Mouse (Mus musculus) MEL (cell line): ENCODE results near the gene Usp45. TPM values are rescaled to one million over a fixed set of nuclear protein-coding genes. Genes with fewer than 3 reads are reported as not detected.
A peak's percentile ranks its signal among the peaks of the same experiment; 100 is the strongest.

Source experiments
- DNase-seq: peaks from one replicate; pipeline ENCODE4 v3.0.0; 2011; ENCODE audit warnings: low read depth, low spot score
- H3K27ac ChIP-seq: 2 replicates; pipeline ENCODE4 v1.5.1; 2012; ENCODE audit warnings: low read depth, mild to moderate bottlenecking, control low read depth, low read length, moderate library complexity; ENCODE audit not compliant: control insufficient read depth
- H3K27me3 ChIP-seq, 2 experiments: fragments of 150-350 bp in 1 of 2; sonication (generic) in 1 of 2; 2 replicates each; pipeline ENCODE4 v1.6.1; 2012; ENCODE audit warnings: low read length in 2 of 2, mild to moderate bottlenecking in 2 of 2, improper control_type of control experiment in 1 of 2, moderate library complexity in 1 of 2; ENCODE audit not compliant: insufficient read depth in 2 of 2, control insufficient read depth in 1 of 2
- H3K36me3 ChIP-seq, 2 experiments: 2 replicates each; pipeline ENCODE4 v1.6.1; 2012 to 2014; ENCODE audit warnings: low read length in 2 of 2, improper control_type of control experiment in 1 of 2, inconsistent platforms in 1 of 2, mild to moderate bottlenecking in 1 of 2; ENCODE audit not compliant: insufficient read depth in 2 of 2, control insufficient read depth in 1 of 2
- H3K4me1 ChIP-seq, 2 experiments: fragments of 150-350 bp in 1 of 2; sonication (generic) in 1 of 2; 2 replicates each; pipeline ENCODE4 v1.6.1; 2012; ENCODE audit warnings: low read length in 2 of 2, improper control_type of control experiment in 1 of 2, mild to moderate bottlenecking in 1 of 2; ENCODE audit not compliant: insufficient read depth in 2 of 2, control insufficient read depth in 1 of 2
- H3K4me3 ChIP-seq, 2 experiments: fragments of 150-350 bp in 1 of 2; sonication (generic) in 1 of 2; 2 replicates each; pipeline ENCODE4 v1.5.1; 2012; ENCODE audit warnings: low read depth in 2 of 2, low read length in 2 of 2, mild to moderate bottlenecking in 2 of 2, moderate library complexity in 2 of 2, control low read depth in 1 of 2, improper control_type of control experiment in 1 of 2; ENCODE audit not compliant: control insufficient read depth in 1 of 2, insufficient read depth in 1 of 2
- H3K79me2 ChIP-seq: 2 replicates; pipeline ENCODE4 v1.6.1; 2012; ENCODE audit warnings: mild to moderate bottlenecking, low read length, moderate library complexity; ENCODE audit not compliant: control insufficient read depth, poor library complexity, insufficient read depth
- H3K9ac ChIP-seq: 2 replicates; pipeline ENCODE4 v1.6.1; 2012; ENCODE audit warnings: low read depth, mild to moderate bottlenecking, control low read depth, low read length, moderate library complexity; ENCODE audit not compliant: control insufficient read depth, poor library complexity, severe bottlenecking
- H3K9me3 ChIP-seq: fragments of 150-350 bp; sonication (generic); replicated peaks from 2 replicates; pipeline ENCODE4 v1.6.1; 2012; ENCODE audit warnings: mild to moderate bottlenecking, low read length, improper control_type of control experiment, moderate library complexity; ENCODE audit not compliant: insufficient read depth
- BHLHE40 ChIP-seq: IDR thresholded peaks from 2 replicates; pipeline ENCODE4 v1.6.1; 2012; ENCODE audit warnings: low read depth, mild to moderate bottlenecking, inconsistent platforms, low read length, improper control_type of control experiment, borderline replicate concordance
- CHD1 ChIP-seq: IDR thresholded peaks from 2 replicates; pipeline ENCODE4 v1.6.1; 2012; ENCODE audit warnings: low read depth, mild to moderate bottlenecking, inconsistent platforms, low read length, improper control_type of control experiment
- CTCF ChIP-seq, 3 experiments: IDR thresholded peaks in 2 of 3; conservative IDR thresholded peaks in 1 of 3; 2 replicates each; pipeline ENCODE4 v1.5.1; 2011 to 2012; ENCODE audit warnings: low read length in 3 of 3, low read depth in 2 of 3, mild to moderate bottlenecking in 2 of 3, improper control_type of control experiment in 1 of 3, inconsistent platforms in 1 of 3, mixed read lengths in 1 of 3, moderate library complexity in 1 of 3; ENCODE audit not compliant: control insufficient read depth in 1 of 3, insufficient read depth in 1 of 3, poor library complexity in 1 of 3, severe bottlenecking in 1 of 3
- ELF1 ChIP-seq: IDR thresholded peaks from 2 replicates; pipeline ENCODE4 v1.6.1; 2014; ENCODE audit warnings: low read depth, mild to moderate bottlenecking, inconsistent platforms, low read length, improper control_type of control experiment, moderate library complexity
- EP300 ChIP-seq, 2 experiments: IDR thresholded peaks; 2 replicates each; pipeline ENCODE4 v1.6.1; 2011; ENCODE audit warnings: improper control_type of control experiment in 2 of 2, low read length in 2 of 2, low read depth in 1 of 2, mild to moderate bottlenecking in 1 of 2
- ETS1 ChIP-seq: IDR thresholded peaks from 2 replicates; pipeline ENCODE4 v1.6.1; 2012; ENCODE audit warnings: low read depth, mild to moderate bottlenecking, inconsistent platforms, low read length, improper control_type of control experiment, moderate library complexity
- GATA1 ChIP-seq: IDR thresholded peaks from 2 replicates; pipeline ENCODE4 v1.6.1; 2011; ENCODE audit warnings: low read depth, low read length, improper control_type of control experiment
- HCFC1 ChIP-seq: IDR thresholded peaks from 2 replicates; pipeline ENCODE4 v1.6.1; 2012; ENCODE audit warnings: low read depth, mild to moderate bottlenecking, inconsistent platforms, low read length, improper control_type of control experiment, moderate library complexity
- KAT2A ChIP-seq: conservative IDR thresholded peaks from 2 replicates; pipeline ENCODE4 v1.6.1; 2012; ENCODE audit warnings: low read depth, low read length, improper control_type of control experiment, inconsistent platforms
- MAFK ChIP-seq: IDR thresholded peaks from 2 replicates; pipeline ENCODE4 v1.6.1; 2011; ENCODE audit warnings: low read depth, mild to moderate bottlenecking, low read length, improper control_type of control experiment, borderline replicate concordance
- MAX ChIP-seq: IDR thresholded peaks from 2 replicates; pipeline ENCODE4 v1.6.1; 2011; ENCODE audit warnings: low read length, improper control_type of control experiment
- MAZ ChIP-seq: IDR thresholded peaks from 2 replicates; pipeline ENCODE4 v1.6.1; 2012; ENCODE audit warnings: low read depth, mild to moderate bottlenecking, inconsistent platforms, low read length, improper control_type of control experiment
- MEF2A ChIP-seq: IDR thresholded peaks from 2 replicates; pipeline ENCODE4 v1.6.1; 2014; ENCODE audit warnings: low read depth, mild to moderate bottlenecking, inconsistent platforms, low read length, improper control_type of control experiment; ENCODE audit not compliant: poor library complexity, insufficient replicate concordance, severe bottlenecking; ENCODE audit errors: extremely low read depth
- MXI1 ChIP-seq: IDR thresholded peaks from 2 replicates; pipeline ENCODE4 v1.6.1; 2011; ENCODE audit warnings: mild to moderate bottlenecking, low read depth, low read length, improper control_type of control experiment
- MYB ChIP-seq: IDR thresholded peaks from 2 replicates; pipeline ENCODE4 v1.6.1; 2011; ENCODE audit warnings: mild to moderate bottlenecking, low read depth, low read length, improper control_type of control experiment
- NELFE ChIP-seq: IDR thresholded peaks from 2 replicates; pipeline ENCODE4 v1.6.1; 2011; ENCODE audit warnings: low read depth, low read length, improper control_type of control experiment
- NRF1 ChIP-seq: IDR thresholded peaks from 2 replicates; pipeline ENCODE4 v1.6.1; 2014; ENCODE audit warnings: low read depth, mild to moderate bottlenecking, inconsistent platforms, low read length, improper control_type of control experiment, moderate library complexity; ENCODE audit not compliant: poor library complexity, insufficient read depth, severe bottlenecking
- POLR2A ChIP-seq, 2 experiments: IDR thresholded peaks; 2 replicates each; pipeline ENCODE4 v1.6.1; 2011 to 2012; ENCODE audit warnings: low read length in 2 of 2, mild to moderate bottlenecking in 2 of 2, control low read depth in 1 of 2, improper control_type of control experiment in 1 of 2, low read depth in 1 of 2, moderate library complexity in 1 of 2; ENCODE audit not compliant: control insufficient read depth in 1 of 2, insufficient read depth in 1 of 2, poor library complexity in 1 of 2
- POLR2AphosphoS2 ChIP-seq: IDR thresholded peaks from 2 replicates; pipeline ENCODE4 v1.6.1; 2011; ENCODE audit warnings: low read length, improper control_type of control experiment
- RAD21 ChIP-seq: IDR thresholded peaks from 2 replicates; pipeline ENCODE4 v1.6.1; 2011; ENCODE audit warnings: mild to moderate bottlenecking, low read depth, low read length, improper control_type of control experiment
- RCOR1 ChIP-seq: IDR thresholded peaks from 2 replicates; pipeline ENCODE4 v1.6.1; 2012; ENCODE audit warnings: low read depth, mild to moderate bottlenecking, inconsistent platforms, low read length, improper control_type of control experiment
- SIN3A ChIP-seq: IDR thresholded peaks from 2 replicates; pipeline ENCODE4 v1.6.1; 2012; ENCODE audit warnings: low read length, improper control_type of control experiment, inconsistent platforms
- TAL1 ChIP-seq: IDR thresholded peaks from 2 replicates; pipeline ENCODE4 v1.6.1; 2012; ENCODE audit warnings: mild to moderate bottlenecking, inconsistent platforms, low read length, moderate library complexity, mixed read lengths
- TCF12 ChIP-seq: IDR thresholded peaks from 2 replicates; pipeline ENCODE4 v1.6.1; 2014; ENCODE audit warnings: low read depth, mild to moderate bottlenecking, inconsistent platforms, low read length, improper control_type of control experiment, moderate library complexity
- USF1 ChIP-seq: IDR thresholded peaks from 2 replicates; pipeline ENCODE4 v1.6.1; 2014; ENCODE audit warnings: low read depth, mild to moderate bottlenecking, inconsistent platforms, low read length, improper control_type of control experiment, moderate library complexity
- USF2 ChIP-seq, 2 experiments: IDR thresholded peaks; 2 replicates each; pipeline ENCODE4 v1.6.1; 2011 to 2012; ENCODE audit warnings: improper control_type of control experiment in 2 of 2, low read length in 2 of 2, borderline replicate concordance in 1 of 2, inconsistent platforms in 1 of 2, low read depth in 1 of 2, mild to moderate bottlenecking in 1 of 2; ENCODE audit not compliant: insufficient read depth in 1 of 2
- ZKSCAN1 ChIP-seq: IDR thresholded peaks from 2 replicates; pipeline ENCODE4 v1.6.1; 2012; ENCODE audit warnings: low read depth, mild to moderate bottlenecking, inconsistent platforms, low read length, improper control_type of control experiment, moderate library complexity
- ZMIZ1 ChIP-seq: IDR thresholded peaks from 2 replicates; pipeline ENCODE4 v1.6.1; 2012; ENCODE audit warnings: low read depth, mild to moderate bottlenecking, inconsistent platforms, low read length, improper control_type of control experiment, moderate library complexity
- ZNF384 ChIP-seq: IDR thresholded peaks from 2 replicates; pipeline ENCODE4 v1.6.1; 2012; ENCODE audit warnings: low read depth, mild to moderate bottlenecking, inconsistent platforms, low read length, improper control_type of control experiment
- polyA plus RNA-seq, 2 experiments: library from polyadenylated mRNA; stranded (reverse) in 1 of 2; unstranded in 1 of 2; fragments of >175 nt in 1 of 2; fragments of >200 nt in 1 of 2; gene quantifications; 2 replicates each; pipeline versions ENCODE4 v1.2.1 to v1.2.4; 2012; ENCODE audit warnings: low replicate concordance in 2 of 2, low read depth in 1 of 2; ENCODE audit not compliant: insufficient read length in 2 of 2, insufficient read depth in 1 of 2, missing spikeins in 1 of 2
- total RNA-seq: library from RNA; depleted of rRNA; stranded (reverse); fragments of 300-350 nt; gene quantifications from 2 replicates; pipeline ENCODE4 v1.2.3, GENCODE M21; 2012

Usp45 gene
- total and polyA plus RNA-seq, 3 experiments: 6.4 to 8.2 TPM; not detected in 1

- 0 out of 2 replicates have a peak, but pooled peaks have one; percentile 8 for TF ChIP-seq ETS1
- TF ChIP-seq MAX: 0 out of 2 replicates have a peak, but pooled peaks have one; percentile 56
- TF ChIP-seq MXI1: no peak; the same call in 1 of the 2 replicates
- TF ChIP-seq NELFE: peak; percentile 80
- TF ChIP-seq USF2 (IDR thresholded peaks at IDR 0.05; ENCODE audit: borderline replicate concordance in 1 of 2, insufficient read depth in 1 of 2, low read depth in 1 of 2, low read length in 2 of 2): no peak
- TF ChIP-seq ZNF384: no peak
- 0 out of 2 replicates have a peak, but pooled peaks have one; percentile 17 for TF ChIP-seq MAFK
- peak; percentile 83 for TF ChIP-seq ZMIZ1
- peak; percentile 63 for TF ChIP-seq SIN3A
- peak; percentile 80; the same call in 1 of the 2 replicates for TF ChIP-seq POLR2AphosphoS2
- TF ChIP-seq NRF1: peak; percentile 79
- TF ChIP-seq HCFC1: peak; percentile 64
- no peak for TF ChIP-seq CHD1
- peak; percentile 85 for TF ChIP-seq MAZ
- no peak for TF ChIP-seq EP300 (IDR thresholded peaks at IDR 0.05; ENCODE audit: low read depth in 1 of 2, low read length in 2 of 2)
- no peak for TF ChIP-seq MYB
- TF ChIP-seq RAD21: no peak
- TF ChIP-seq TAL1: no peak
- no peak for TF ChIP-seq GATA1
- no peak for TF ChIP-seq BHLHE40
- TF ChIP-seq KAT2A: no peak
- 0 out of 2 replicates have a peak, but pooled peaks have one; percentile 30 for TF ChIP-seq TCF12
- 0 out of 2 replicates have a peak, but pooled peaks have one; percentile 19 for TF ChIP-seq RCOR1
- TF ChIP-seq USF1: no peak
- no peak for TF ChIP-seq ELF1
- TF ChIP-seq CTCF (IDR thresholded peaks at IDR 0.05 in 2 of 3, conservative IDR thresholded peaks at IDR 0.05 in 1 of 3; ENCODE audit: control insufficient read depth in 1 of 3, insufficient read depth in 1 of 3, low read depth in 2 of 3, low read length in 3 of 3, poor library complexity in 1 of 3, severe bottlenecking in 1 of 3): no peak
- peak; percentile 68 to 82 for TF ChIP-seq POLR2A (IDR thresholded peaks at IDR 0.05; ENCODE audit: control insufficient read depth in 1 of 2, insufficient read depth in 1 of 2, low read depth in 1 of 2, low read length in 2 of 2, poor library complexity in 1 of 2)
- TF ChIP-seq MEF2A: 0 out of 2 replicates have a peak, but pooled peaks have one; percentile 27
- TF ChIP-seq ZKSCAN1: no peak
- Histone ChIP-seq H3K27me3 (no peaks in the 10 kb centered on the region), H3K36me3 (peaks cover 0 to 32% of the 10 kb centered on the region in 2 experiments; a peak in 3 of 4 replicates), H3K9ac (peak overlapping the region; percentile 88), H3K27ac (peak overlapping the region; percentile 60), H3K4me1 (peaks cover 18 to 22% of the 10 kb centered on the region in 2 experiments), H3K79me2 (peaks cover 5% of the 10 kb centered on the region), H3K4me3 (peak overlapping the region; percentile 82 to 99), H3K9me3 (no peaks in the 10 kb centered on the region)
- peak; percentile 91 for DNase-seq
Measured at GRCm38 (mm10) chr4:21776091-21776945, 9.4 kb downstream of the Usp45 start.
